Mouse (Mus musculus) mesoderm, embryonic 11.5 days (tissue): Measurements from ENCODE around the gene Clic4.

Experiments
- DNase-seq: peaks from one replicate; pipeline ENCODE4 v3.0.0-alpha.2; 2012; ENCODE audit warnings: low read depth, low spot score

Clic4 gene

DNA sequence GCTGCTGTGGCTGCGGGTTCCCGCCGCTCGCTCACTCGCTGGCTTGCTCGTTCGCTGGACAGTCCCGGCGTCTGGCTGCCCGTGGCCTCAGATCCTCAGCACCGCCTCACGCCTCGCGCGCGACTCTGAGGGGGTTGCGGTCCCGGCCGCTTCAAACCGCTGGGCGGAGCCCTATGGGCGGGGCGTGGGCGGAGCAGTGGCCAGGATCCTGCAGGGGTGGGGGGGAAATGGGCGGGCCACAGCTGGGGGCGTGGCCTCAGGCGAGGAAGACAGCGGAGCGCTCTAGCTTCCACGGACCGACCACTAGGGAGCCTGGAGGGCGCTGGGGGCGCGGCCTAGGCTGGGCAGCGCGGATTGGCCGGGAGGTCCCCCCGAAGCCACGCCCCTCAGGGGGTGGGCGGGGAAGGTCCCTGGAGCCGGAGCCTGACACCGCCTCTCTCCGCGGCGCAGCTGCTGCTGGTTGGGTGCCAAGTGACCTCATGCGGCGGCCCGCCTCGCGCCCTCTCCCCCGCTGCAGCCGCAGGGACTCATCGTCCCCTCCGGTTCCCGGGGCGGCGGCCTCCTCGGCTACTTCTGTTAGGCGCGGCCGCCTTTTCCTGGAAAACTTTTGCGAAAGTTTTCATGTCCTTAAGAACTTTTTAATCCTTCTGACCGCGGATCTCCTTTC, at the start of gene Clic4:
Gene Clic4, minus strand, starts transcription at position 175 of the 667 bp plus-strand sequence.
- DNase-seq = peak; percentile 99

DNA sequence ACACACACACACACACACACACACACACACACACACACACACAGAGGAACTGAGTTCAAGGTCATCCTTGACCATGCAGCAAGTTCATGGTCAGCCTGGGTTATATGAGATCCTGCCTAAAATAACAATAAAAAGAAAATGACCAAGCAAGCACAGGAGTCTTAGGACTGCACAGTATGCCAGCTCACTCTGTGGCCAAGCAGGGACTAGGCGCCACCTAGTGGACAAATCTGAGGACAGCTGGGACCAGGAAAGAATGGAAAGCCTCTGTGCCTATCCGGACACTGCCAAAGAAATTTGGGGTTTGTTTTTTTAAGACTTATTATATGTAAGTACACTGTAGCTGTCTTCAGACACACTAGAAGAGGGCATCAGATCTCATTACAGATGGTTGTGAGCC, 45.4 kb upstream of the Clic4 start:
- DNase-seq = peak; percentile 83

DNA sequence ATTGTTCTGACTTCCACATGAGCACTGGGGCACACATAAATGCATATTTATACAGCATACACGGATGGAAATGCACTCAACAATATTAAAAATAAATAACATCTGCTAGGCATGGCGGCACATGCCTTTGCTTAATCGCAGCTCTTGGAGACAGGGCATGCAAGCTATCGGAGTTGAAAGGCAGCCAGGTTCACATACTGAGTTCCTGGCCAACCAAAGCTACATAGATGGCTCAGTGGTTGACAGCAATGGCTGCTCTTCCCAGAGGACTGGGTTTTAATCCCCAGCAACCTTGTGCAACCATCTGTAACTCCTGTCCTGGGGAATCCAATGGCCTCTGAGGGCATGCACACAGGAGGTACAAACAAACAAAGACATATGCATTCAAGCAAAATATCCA, 44.9 kb upstream of the Clic4 start:
- no peak for DNase-seq

DNA sequence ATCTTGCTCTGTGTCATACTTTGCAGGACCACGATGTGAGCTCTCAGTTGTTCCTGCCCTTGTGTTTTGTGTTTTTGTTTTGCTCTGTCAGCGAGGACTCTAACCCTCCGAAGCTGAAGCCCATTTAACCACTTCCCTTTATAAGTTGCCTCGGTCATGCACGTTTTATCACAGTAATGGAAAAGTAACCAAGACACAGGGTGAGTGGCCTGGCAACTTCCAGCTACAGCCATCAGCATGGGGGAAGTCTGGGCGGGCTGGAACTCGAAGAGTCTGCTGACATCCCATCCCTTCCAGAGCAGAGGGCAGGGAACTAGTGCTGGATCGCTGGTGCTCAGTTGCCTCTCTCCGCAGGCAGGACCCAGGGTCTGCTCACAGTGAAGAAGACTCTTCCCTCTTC, 42.7 kb upstream of the Clic4 start:
- DNase-seq = no peak

DNA sequence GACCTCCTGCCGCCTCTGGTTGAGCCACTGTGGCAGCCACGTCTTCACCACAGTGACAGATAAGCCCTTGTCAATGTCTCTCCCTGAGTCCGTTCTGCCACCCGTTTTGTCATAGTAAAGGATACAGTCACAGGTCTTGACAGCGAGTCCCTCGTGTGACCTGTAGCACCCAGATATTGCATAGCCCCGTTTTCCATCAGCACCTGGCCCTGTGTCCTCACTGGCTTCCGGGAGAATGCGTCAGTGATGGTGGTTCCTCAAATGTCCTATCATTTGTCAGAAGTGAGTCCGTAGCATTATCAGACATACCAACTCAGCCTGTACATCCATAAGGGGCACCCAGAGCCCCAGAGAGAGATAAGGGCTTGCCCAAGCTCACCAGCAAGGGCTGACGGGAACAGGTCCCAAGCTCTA, 41.8 kb upstream of the Clic4 start:
- DNase-seq = no peak

DNA sequence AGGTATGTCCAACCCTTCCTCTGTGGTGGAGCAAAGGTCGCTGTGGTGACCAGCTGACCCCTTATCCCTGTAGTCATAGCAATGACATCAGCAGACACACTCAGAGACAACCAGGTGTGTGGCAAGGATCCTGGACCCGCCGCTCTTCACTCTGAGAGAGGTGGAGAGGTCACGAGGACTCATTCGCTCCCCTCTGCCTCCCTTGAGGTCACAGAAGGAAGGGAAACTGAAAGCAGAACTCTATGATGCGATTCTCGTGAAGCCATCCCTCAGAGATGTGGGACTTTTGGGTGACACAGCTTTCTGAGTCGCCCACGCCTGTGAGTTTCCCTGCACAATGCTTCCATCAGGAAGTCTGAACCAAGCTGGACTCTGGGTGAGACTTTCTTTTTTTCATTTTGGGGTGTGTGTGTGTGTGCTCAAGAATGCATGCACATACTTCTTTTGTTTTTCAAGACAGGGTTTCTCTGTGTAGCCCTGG, 41.2 kb upstream of the Clic4 start:
- no peak for DNase-seq

DNA sequence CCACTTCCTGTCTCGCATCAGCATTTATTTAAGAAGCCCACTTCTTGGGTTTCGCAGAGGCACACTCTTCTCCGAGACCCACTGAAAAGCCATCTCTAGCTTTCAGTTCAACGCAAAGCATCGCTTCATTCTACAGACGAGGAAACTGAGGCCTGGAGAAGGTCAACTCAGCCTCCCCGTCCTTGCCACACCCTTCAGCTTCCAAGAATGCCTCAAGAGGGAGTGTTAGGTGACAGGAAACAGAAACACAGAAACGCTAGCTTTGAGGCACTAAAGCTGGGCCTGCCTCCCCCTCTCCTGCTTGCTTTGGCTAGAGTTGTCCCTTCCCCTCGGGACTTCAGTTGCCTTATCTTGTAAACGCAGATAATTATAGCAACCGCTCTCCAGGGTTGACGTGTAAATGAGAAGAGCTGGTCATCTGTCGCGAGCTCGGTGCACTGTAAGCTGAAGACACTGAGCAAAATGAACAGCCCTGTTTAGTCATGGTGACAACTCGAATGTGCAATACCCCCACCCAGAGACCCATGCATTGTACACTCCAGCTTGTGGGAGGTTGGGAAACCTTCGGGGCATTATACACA, 40.6 kb upstream of the Clic4 start:
- no peak for DNase-seq

DNA sequence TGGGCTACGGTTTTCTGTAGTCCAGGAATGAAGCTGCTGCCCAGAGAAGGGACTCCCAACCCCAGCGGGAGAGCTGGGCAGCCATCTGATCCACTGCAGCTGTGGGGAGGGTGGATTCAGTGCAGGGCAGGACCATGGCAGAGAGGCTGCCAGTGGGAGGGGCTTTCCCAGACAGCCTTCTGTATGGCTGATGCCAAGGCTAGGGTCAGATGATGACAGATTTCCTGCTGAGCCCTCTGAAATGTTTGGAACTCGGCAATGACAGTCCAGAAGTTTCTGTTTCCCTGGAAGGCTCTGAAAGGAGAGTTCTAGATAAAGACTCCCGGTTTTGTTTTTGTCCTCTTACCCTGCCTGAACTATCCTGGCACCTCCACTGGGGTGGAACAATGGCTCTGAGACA, 40.1 kb upstream of the Clic4 start:
- DNase-seq = no peak

DNA sequence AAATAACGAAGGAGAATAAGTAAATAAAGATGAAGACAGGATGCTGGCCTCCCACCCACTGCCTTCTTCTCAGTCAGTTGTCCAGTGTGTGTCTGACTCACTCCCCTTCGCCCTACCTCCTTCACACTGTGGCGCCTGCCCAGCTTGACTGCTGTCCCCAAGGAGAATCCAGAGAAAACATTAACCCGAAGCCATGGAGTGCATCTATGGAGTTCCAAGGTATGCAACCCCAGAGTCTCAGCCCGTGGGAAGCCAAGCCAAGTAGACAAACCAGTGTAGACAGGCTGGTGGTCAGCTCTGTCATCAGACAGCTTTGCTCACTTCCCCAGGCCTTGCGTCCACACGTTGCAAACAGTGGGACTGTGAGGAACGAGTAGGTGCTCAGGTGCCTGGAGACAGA, 37.8 kb upstream of the Clic4 start:
- no peak for DNase-seq

DNA sequence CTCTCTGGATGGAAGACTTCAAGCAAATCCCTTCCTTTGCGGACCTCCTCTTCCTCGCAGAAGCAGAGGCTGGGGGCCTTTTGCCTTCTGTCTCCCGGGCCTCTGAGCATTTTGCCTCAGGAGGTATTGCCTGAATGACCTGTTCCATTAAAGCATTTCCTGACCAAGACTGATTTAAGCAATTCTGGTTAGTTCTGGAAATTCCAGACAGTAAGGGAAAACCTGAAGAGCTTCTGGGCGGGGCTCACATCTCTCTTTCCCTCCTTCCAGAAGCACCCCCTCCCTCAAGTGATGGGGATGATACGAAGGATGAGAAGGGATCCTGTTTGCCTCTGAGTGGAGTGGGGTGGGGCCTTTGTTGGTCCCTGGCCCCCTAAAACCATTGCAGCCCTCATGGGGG, 37.1 kb upstream of the Clic4 start:
- no peak for DNase-seq

DNA sequence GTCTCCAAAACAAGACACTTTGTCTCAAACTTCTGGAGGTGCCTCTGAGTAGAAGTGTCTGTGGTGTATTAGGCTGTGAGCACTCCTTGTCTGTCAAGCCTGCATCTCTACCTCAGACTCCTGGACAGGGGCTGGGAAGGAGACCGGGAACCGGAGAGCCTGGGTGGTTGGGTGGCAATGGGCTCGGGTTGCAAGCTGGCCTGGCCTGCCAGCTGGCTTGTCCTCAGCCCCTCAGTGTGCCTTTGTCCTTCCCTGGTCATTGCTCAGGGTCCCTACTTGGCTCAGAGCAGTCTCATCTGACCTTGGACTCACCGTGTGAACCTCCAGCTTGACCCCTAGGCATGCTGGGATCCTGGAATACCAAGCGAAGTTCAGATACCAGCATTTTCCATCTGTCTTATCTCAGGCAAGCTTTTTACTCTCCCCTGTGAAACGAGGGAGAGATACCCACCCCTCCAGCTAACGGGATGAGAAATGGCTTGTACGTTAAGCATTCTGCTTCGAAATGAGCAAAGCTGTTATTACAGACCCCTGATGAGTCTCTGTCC, 36.6 kb upstream of the Clic4 start:
- DNase-seq = no peak

DNA sequence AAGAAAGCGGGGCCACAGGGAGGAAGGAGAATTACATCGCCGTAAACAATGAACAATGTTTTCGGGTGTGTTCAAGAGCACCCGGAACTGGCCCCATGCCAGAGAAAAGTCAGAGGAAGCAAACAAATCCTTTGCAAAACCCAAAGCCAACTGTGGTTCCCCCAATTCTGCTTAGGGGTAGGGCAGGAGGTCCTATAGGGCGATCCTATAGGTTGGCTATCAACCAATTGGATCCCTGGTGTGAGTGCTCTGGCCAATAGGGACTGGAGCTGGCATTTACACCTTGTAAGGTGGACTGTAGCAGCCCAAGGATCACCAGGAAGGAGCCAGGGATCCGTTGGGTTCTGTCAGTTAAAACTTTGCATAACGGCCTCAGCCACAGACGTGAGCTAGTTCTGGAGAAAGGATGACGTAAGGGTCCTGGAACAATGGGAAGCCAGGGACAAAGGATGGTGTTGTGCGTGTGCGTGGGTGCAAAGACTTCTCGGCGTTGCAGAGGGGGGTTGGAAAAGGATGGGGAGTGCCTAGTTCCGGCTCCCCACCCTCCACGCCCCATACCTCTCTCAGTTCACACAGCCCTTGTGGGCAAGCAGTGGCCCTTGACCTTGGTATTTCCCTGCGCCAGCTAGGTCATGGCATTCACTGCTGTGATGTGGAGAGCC, 34.5 kb upstream of the Clic4 start:
- DNase-seq = no peak

DNA sequence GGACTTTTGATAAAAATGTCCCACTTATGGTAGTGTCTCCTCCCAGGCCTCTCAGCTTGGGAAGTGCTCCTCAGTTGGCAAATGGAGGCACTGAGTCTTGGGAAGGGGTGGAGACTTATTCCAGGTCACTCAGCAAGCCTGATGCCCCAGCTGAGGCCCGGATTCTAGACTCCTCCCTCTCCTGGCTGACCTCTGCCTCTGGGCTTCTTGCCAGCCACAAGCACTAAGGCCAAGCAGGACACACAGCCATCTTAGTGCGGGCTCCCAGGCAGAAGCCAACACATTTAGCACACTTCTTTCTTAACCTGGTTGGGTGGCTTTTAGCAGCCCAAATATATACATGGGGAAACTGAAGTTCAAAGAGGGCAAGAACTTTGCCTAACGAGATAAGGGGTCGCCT, 33.9 kb upstream of the Clic4 start:
- DNase-seq = no peak

DNA sequence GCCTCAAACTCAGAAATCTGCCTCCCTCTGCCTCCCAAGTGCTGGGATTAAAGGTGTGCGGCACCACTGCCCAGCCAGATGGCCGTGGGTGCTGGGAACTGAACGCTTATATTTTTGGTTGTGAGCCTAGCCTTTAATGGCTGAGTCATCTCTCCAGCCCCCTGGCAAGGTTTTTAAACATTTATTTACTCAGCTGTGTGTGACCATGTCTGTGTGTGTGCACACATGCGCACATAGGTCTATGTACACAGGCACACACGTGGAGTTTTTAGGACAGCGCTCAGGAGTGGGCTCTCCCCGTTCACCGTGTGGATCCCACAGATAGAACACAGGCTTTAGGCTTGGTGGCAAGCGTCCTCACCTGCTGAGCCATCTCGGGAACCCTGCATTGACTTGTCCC, 29.6 kb upstream of the Clic4 start:
- no peak for DNase-seq

DNA sequence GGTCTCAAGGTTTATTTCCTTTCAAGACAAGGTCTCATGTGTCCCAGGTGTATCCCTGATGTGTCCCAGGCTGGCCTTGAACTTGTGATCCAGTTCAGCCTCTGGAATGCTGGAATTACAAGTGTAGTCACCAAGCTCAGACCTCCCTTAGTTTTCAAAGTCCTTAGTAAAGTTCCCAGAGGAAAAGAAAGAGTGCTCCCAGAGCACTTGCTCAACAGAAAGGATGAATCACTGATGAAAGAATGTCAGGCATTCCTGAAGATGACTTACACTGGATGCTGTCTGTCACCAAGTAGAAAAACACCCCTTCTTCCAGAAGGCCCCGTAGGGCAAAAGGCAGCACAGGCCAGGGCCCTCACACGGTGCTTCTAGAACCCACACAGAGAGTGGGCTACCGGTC, 28.6 kb upstream of the Clic4 start:
- DNase-seq = no peak

DNA sequence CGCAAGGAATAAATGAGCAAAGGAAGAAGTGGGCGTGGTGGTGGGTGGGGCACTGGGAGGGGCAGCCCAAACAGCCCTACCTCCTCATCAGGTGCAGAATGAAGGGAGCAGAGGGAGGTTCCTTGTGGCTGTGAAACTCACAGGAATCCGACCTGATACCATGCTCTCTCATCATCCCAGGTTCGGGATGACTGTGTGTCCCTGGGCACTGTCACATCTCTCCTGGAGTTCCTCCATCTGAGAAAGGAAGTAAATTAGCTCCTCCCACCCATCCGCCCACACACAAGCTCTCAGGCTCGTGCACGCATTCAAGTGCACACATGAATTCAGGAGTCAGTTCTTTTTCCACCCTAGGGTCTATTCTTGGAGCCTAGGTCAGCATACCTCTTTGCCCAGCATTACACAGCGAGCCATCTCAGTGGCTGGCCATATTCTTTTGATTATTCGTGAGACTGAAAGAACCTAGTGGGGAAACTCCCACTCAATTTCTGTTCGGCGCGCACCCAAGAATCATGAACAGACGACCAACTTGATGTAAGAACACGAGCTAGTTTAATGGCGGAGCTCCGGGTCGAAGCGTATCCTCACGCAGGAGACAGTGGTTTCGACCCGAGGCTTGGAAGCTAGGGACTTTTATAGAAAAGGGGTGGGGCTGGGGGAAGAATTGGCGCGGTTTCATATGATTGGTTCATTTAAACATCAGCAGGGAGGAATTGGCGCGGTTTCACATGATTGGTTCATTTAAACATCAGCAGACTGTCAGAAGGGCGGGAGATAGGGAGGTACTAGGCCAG, 27.8 kb upstream of the Clic4 start:
- no peak for DNase-seq

DNA sequence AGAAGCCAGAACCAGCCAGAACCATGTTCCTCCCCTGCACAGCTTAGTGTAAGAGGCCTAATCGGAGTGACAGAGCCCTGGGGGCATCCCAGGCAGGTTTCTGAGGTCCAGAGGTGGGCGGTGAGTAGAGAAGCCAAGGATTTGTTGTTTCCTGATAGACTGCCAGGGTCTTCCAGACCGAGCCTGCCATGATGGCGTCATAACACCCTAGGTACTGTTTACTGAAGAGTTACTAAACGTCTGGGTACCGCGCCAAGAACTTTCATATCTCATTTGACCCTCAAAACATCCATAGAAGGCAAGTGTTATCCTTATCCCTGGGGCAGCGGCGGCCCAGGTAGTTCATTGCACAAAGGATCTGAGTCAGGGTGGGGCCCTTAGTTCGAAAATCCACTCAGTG, 26.1 kb upstream of the Clic4 start:
- DNase-seq = no peak

DNA sequence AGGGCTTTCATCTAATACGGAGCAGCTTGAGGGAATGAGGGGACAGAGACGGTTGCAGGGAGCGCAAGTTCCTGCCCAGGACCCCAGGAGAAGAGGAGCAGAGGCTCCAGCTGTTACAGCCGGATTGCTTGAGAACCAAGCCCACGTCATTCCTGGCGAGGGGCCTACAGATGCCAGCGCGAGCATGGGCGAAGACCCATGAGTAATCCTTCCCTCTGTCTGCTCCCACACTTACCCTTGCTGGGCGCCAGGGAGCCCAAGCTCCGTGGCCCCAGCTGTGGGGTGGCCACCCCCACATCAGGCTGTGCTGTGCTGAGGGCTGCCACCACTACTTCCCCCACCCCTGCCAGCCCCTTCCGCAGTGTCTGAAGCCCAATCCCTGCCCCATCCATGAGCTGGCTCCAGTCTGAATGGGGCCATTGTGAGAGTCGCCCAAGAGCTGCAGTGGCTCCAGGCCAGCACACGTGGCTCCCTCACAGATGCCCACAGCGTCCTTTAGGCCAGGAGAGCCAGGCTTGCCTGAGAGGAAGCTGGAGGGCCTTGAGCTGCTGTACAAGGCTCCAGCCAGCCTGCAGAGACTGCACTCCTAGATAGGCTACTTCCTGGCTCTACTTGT, 25.4 kb upstream of the Clic4 start:
- no peak for DNase-seq

DNA sequence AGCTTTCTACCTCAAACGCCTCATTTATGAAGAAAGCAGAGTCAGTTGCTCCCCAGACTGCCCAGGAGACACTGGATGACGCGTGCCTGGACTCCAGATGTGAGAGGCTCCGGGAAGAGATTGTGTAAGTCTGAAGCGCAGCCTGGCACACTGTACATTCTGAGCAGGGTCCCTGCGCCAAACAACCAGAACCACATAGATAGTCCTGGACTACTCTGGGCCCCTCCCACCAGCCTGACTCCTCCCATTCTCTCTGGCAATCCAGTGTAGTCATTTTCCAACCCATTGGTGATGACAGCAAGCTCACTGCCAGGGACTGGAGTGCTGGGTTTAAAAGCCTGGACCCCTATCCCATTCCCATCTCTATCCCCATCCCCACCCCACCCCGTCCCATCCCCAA, 24.5 kb upstream of the Clic4 start:
- no peak for DNase-seq

DNA sequence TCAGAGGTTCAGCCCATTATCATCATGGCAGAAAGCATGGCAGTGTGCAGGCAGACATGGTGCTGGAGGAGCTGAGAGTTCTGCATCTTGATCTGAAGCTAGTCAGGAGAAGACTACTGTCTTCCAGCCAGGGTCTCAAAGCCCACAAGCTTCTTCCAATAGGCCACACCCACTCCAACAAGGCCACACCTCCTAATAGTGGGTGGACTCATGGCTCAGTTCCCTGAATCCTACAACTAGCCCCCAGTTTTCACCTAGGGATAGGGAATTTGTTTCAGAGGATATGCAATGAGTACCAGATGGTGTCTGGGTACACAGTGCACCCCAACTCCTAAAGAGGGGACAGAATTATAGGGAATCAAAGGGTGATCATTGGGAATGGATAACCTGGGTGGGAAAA, 24.0 kb upstream of the Clic4 start:
- no peak for DNase-seq

DNA sequence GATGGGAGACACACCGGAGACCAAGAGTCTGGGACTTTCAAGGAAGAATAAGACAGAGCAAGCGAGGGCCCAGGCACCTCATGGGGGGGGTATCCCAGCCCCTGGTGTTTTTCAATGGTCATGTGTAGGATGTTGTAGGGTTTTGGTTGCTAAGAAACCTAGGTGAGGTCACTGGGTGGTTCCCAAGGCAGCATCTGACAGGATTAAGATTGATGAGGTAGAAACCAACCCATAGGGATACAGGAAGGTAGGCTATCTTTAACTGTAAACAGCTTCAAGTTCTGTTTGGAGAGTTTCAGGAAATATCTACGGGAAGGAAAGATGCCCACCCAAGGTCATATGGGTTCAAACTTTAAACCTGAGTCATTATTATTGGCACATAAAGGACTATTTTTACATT, 21.2 kb upstream of the Clic4 start:
- no peak for DNase-seq
